Mouse (Mus musculus) CD4-positive, CD25-positive, alpha-beta regulatory T cell, adult 2 months (primary cell): Measurements from ENCODE around the gene Sorcs2.

Experiments
- DNase-seq: peaks from one replicate; pipeline ENCODE4 v3.0.0-alpha.2; 2012; ENCODE audit warnings: low read depth, low spot score

Gene Sorcs2

DNA sequence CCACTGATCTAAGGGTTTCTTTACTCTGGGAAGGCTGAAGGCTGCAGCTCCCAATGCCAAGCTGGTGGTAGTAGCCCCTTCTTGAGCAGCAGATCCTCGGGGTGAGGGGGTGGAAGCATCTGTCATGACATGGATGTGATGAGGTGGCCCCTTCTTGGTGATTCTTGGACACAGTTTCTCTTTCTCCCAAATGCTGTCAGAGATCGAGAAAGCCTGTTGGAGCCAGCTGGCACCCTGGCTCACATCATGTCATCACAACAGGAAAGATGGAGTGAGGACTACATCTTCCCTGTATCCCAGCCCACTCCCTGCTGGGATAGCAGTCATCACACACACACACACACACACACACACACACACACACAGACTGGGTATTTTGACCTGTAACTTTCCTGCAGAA lies 268.3 kb downstream of the Sorcs2 start:
- no peak for DNase-seq

DNA sequence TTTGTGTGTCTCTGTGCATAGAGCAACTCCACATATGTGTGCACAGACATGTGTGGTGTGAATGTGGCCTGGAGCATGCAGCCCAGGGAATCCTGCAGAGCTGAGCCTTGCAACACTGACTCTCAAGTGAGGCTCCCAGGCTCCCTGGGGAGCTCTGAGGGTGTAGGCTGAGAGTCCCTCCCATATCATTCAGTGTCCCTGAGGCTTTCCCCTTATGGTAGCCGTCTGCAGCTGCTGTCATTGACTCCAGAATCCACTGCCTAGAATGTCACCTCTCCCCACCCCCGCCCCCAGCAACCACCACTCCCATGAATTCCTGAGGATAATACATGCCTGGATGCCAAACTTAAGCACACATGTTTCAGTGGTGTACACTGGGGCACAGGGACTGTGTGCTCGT lies 269.4 kb downstream of the Sorcs2 start:
- DNase-seq, result no peak

DNA sequence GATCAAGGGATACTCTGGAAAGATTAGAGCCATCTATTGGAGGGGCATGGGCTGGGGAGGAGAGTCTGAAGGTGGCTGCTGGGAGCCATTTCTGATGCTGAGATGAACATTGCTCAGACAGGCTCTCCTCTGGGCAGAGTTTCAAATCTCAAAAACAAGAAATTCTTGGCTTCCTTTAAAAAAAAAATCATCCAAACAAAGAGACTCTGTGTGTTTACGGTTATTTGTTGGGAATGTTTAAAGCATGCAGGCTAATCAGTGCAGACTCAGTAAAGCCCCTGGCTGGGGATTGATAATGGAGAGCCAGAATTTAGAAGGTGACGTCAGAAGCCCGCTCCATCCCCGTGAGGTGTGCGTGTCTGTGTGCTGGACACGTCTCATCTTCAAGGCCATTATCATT lies 272.9 kb downstream of the Sorcs2 start:
- no peak for DNase-seq

DNA sequence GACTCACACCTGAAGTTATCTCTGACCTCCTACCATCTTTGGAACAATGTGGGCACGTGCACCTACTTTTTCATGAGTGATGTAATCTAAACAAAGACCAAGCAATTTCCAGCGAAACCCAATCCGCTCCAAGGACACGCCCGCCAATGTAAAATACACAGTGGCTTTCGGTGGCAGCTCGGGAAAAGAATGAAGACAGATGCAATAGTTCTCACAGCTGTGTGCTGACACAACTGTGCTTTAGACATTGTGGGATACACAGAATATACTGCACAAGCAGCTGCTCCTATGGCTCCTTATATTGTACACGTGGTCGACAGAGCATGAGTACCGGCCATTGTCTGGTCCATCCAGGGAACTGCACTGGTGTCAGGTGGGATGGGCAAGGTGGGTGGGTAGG lies 275.0 kb downstream of the Sorcs2 start:
- DNase-seq, result no peak

DNA sequence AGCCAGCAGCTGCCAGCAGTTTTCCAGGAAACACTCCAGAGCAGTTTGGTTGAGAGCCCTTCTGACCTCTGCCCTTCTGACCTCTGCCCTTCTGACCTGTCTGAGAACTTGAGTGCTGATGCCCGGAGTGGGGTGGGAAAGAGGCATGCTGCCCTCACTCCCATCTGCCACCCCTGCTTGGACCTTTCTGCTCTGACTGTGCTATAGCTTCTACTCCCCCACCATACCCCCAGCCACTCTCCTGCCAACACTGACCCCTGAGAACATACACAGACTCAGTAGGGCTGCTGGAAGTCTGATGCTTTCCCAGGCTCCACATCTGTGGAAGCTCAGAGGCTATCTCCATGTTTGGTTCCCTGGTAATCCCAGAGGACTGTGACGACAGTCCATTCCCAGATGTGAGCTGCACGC lies 277.0 kb downstream of the Sorcs2 start:
- DNase-seq, result no peak

DNA sequence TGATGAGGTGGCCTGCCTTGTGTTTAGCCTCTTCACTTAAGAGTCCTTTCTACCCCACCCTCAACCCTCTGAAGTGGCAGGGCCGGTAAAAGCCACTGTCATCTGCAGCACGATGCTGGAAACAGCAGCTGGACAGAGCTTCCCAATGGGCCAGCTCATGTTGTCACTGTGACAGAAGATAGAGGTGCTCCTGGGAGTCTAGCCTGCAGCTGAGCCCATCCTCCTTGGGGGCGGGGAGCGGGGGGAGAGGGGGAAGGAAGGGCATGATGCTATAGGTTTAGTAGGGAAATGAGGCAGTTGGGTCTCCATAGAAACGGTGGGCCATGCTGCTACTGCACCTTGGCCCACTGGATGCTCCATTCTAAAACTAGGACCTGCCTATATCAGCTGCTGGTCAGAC lies 279.9 kb downstream of the Sorcs2 start:
- no peak for DNase-seq

DNA sequence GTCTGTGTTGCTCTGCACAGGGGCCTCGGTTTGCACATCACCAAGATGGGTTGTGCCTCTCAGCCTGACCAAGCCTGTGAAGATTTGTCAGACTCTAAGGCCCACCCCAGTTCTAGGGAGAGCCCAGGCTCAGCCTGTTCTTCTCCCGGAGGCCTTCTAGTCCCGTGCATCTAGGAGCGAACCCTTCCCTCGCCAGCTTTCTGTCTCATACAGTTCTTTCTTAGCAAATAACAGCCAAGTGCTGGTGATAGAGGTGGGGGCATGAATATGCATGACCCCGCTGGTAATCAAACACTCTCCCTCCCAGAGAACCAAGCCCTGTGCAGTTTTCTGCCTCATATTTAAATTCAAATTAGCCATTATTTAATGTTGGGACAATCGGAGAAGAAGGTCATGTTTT lies 282.4 kb downstream of the Sorcs2 start:
- DNase-seq, result no peak

DNA sequence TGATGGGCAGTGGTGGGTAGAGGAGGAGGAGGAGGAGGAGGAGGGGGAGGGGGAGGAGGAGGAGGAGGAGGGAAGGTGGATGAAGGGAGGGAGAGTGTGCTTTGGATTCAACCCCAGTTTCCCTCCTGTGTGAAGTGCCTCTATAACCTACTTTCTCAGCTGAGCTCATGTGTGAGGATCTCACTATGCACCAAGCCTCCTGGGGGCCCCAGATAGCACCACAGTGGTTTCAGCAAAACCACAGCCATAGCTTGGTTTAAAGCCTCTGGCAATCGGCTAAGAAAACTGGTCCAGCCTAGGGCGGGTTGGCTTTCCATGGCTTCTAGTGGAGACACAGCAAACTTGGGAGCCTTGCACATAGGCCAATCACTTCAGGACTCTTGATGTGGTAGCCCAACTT lies 284.2 kb downstream of the Sorcs2 start:
- DNase-seq, result no peak

DNA sequence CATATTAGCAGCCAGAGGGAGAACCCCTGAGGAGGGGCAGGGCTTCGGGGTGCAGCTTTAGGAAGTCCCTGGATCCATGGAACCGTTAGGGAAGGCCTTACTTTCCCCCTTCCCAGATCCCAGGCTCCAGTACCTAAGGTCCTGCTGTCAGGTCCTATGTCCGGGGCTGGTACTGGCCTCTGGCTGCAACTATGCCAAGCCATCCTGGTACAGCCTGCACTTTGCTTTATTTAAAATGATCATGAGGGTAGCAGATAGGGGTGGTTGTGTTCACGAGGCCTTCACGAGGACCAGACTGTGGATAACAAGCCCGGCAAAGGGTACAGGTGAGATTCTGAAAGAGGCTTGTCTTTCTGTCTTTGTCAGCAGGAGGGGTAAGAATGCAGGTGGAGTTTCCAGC lies 285.2 kb downstream of the Sorcs2 start:
- no peak for DNase-seq

DNA sequence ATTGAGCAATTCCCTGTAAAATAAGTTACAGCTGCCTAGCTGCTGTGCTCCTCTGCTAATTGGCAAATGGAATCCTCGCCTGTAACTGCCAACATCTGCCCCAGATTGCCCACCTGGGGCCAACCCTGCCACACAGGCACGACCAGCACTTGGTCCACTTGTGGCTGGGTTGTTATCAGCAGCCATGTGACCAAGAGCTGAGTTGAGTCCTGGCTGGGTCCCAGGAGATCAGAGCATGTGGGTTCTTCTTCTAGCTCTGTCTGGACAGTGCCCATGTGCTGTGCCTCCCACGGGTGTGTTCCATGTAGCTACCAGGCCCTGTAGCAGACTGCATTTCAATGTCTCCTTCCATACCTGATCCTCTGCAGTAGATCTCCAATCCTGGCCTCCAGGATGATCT lies 286.4 kb downstream of the Sorcs2 start:
- DNase-seq, result no peak

DNA sequence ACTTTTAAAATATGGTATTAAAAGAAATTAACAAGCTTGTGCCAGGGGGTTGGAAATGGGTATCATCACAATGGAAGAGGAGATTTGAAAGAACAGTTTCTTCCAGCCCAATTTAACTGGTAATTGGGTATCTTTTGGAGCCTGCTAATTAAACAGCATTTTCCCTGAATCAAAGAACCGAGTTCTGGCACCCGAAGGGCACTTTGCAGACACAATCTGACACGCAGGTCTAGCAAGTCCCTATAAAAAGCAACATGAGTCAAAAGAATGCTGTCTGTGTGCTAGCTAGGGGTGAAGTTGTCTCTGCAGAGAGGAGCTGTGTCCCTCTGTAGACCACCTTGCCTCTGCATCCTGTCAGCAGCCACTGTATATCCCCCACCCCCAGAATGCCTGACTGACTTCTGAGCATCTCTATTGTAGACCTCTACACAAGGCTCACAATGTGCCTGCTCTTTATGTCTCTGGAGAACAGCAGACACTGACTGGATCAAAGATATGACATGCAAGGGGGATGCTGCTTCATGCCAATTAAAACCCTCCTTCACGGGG lies 289.5 kb downstream of the Sorcs2 start:
- no peak for DNase-seq

DNA sequence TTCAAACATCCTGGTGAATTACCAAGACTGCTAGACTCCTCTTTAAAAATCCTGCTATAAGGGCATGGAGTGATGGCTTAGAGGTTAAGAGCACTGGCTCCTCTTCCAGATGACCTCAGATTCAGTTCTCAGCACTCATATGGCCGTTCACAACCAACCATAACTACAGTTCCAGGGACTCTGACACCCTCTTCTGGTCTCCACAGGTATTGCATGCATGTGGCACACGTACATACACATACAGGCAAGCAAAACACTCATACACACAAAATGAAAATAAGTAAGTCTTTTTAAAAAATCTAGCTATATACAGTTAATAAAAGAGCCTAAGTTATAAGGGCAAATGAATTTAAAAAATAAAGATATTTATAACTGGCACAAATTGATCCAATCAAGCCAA lies 294.5 kb downstream of the Sorcs2 start:
- peak; percentile 15 for DNase-seq

DNA sequence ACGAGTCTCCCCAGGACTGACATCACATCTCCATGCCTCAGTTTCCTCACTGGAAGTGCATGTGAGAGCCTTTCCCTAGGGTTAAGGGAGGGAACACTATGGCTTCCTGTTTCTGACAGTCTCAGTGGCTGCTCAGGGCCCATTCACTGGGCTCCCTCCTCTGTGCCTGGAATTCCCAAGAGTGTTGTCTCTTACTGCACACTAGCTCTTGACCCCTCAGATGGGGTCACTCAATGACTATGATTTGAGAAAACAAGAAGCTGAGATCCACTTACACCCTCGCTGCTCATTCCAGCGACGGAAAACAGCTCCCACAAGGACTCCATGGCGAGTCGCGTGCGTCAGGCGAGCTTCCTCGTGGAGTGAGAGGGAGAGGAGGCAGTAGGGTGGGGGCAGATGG lies 296.8 kb downstream of the Sorcs2 start:
- DNase-seq, result no peak

DNA sequence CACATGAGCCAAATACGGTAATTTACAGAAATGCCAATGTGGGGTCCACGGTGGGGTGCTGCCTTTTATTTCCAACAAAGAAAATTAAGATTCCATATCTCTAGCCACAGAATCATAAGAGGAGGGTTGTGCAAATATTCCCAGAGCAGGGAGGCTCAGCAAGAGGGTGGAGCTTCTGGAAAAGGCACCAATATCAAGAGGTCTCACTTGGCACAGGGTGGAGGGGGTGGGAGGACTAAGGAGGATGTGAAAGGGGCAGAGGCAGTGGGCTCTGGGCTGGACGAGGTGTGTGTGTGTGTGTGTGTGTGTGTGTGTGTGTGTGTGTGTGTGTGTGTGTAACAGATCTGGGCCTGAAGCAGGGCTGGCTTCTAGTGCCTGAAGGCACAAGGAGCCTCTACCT lies 297.5 kb downstream of the Sorcs2 start:
- DNase-seq, result no peak

DNA sequence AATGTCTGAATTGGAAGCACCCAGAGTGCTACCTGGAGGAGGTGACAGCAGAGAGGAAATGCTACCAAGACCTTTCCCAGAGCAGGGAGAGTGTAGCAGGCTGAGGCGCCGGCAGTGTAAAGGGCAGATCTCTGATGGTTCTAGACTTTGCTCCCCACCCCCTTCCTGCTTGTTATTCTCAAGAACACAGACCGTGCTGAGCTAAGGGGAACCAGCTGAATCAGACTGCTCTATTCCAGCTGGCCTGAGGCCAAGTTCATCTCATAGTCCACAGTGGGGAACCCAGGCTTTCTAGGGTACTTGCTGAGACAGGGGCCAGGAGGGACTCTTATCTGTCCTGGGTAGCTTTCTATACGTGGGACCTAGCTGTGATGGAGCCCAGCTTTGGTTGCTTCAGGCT lies 298.3 kb downstream of the Sorcs2 start:
- DNase-seq, result peak; percentile 43

DNA sequence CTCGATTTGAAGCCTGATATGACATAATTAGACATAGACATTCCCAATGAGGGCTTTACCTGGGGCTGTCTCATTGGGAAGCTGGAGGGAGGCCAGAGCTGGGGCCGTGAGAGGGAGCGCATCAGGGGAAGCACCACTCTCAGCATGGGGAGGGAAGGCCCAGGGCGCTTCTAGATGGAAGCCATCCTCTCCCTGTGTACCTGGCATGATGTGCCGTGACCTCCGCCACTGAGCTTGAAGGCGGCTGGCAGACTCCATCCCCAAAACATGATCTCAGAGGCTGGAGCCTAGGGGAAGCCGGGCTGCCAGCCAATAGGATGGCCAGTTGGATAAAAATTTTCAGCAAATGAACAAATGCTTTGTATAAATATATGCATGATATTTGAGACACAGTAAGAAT lies 301.9 kb downstream of the Sorcs2 start:
- no peak for DNase-seq

DNA sequence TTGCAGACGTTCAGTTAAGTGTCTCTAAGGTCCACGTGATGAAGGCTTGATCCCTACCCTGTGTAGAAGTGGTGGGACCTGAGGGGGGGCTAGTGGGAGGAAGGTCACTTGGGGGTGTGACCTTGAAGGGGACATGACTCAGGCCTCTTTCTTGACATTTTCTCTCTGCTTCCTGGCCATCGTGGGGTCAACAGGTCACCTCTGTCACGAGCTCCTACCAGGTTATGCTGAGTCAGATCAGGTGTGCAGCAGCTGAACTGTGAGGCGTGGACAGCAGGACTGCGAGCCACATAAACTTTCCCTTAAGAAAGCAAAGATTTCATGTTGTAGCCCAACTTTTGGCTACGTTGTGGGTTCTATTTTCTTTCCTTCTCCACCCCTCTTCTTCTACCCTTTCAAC lies 307.9 kb downstream of the Sorcs2 start:
- DNase-seq, result no peak

DNA sequence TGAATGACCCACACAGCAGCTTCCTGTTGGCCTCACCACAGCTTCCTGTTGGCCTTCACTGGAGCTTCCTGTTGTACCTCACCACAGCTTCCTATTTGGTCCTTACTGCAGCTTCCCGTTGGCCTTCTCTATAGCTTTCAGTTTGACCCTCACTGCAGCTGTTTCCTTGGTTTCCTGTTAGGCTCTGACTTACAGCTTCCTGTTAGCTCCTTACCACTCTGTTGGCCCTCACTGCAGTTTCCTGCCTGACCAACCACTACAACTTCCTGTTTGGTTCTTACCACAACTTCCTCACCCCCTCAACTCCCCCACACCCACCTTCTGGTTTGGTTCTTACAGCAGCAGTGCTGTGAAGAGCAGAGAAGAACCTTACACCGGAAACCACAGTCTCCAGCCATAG lies 308.7 kb downstream of the Sorcs2 start:
- peak; percentile 74 for DNase-seq

DNA sequence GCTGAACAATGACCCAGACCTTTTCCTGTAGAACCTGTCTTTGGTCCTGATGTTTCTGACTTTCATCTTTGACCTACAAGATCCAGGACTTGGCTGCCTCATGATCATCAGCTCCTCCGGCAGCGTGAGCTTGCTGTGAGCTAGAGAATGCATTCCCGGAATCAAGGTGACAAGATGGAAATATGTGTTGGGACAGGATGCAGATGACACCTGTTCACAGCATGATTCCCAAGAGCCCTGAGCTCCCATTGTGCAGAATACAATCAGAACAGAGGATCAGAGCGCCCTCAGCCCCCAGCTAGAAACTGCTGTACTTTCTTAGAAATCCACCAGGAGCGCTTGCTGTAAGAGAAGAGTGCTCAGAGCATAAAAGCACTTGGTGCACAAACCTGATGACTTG lies 311.0 kb downstream of the Sorcs2 start:
- no peak for DNase-seq

DNA sequence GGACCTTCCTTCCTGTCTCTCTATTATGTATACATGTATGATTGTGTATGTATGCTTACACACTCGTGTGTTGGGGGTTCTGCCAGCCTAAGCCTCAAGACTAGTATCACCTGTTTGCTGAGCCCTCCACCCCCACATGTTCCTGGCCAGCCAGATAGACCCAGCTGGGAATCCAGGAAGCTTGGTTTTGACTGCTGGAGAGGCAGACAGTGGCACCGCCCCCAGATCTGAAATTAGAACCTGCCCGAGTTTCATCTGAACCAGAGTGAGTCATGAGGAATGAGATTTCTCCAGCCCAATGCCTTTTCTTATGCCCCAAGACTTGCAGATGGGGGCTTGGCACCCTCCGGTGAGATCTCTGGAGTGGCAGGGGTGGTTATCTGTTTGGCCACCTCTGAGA lies 312.3 kb downstream of the Sorcs2 start:
- DNase-seq, result no peak

DNA sequence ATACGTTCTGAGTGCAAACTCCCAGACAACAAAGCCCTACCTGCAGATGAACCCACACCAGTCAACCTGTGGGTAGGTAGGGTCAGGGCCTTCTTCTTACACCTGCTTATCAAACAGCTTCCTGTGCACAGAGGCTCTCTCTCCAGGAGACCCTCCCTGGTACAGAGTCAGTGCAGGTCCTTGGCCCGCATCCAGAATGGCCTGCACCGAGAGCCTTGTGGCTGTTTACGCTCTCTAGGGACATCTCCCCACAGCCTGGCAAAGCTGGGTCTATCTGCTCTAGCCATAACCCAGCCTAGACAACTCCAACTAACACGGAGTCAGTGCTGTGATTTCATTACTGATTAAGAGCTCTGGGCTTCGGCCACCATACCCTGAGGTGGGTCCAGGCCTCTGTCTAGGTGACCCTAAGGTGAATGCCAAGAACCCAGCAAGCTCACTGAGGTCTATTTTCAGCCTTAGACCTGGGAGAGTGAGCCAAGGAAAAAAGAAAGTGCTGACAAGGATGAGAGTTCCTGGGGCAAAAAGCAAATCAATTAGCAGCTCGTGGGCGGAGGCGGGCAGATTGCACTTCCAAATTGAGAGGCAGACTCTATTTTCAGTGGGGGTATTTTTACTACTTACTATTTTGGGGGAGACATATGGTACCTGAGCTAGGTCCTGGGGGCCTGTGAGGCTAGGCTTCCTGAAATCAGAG lies 313.9 kb downstream of the Sorcs2 start:
- DNase-seq, result no peak

DNA sequence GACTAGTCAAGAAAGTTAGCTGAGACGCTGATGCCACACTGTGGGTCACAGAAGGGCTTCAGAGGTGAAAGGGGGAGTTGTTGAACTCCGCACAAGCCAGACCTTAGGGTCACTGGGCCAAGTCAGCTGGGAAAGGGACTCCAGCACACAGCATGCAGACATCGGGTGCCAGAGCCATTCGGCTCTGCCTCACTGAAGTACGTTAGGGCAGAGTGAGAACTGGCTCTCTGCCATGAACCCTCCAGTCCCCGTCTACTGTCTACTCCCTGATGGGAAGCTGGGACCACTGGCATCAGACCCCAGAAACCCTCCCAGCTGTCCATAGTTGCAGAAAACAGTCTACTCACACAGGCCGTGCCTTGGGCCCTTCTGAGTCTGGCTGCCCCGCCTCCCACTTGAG lies 316.9 kb downstream of the Sorcs2 start:
- no peak for DNase-seq

DNA sequence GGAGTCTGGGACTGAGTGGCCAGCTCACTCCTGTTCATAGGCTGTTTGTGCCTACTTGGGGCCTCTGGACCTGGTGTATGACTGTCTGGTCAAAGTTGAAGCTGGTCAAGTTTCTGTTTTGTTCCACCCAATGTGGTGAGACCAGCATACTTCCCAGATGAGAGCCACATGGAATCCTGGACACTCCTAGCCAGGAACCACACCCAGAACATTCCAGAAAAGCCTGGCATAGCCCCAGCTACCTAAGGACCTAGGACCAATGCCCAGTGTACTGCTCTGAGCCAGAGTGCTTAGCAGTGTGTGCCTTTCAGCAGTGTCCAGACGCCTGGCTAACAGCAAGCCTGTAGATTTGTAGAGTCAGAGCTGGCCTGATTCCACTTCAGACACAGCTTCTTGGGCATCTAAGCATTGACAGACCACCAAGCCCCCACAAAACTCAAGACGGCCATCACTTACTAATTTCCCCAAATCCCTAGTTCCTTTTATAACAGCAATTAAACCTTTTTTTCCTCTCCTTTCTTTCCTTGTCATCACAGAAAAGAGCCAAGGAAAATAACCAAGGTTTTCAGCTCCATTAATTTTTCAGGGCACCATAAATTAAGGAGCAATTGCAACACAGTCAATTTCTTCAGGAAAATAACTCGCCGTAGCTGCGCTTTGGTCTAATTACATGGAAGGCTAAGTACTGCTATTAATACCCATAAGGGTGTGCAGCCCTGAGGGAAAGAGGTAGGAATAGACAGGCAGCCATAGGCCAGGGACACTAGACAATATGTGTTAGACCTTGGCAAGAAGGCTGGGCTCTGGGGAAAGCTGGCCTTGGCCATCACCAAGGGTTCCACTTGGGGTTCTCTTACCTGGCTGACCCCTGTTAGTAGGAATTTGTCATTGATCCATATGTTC lies 322.5 kb downstream of the Sorcs2 start:
- no peak for DNase-seq
